Mouse (Mus musculus) G1E (cell line): Measurements from ENCODE around the gene Cbx6.

Experiments
- CTCF ChIP-seq: IDR thresholded peaks from 2 replicates; pipeline ENCODE4 v1.5.1; 2012; ENCODE audit warnings: low read depth, low read length, inconsistent platforms, mixed read lengths
- GATA1 ChIP-seq: IDR thresholded peaks from 2 replicates; pipeline ENCODE4 v1.6.1; 2012; ENCODE audit warnings: borderline replicate concordance, low read length, inconsistent platforms, mixed read lengths
- POLR2AphosphoS5 ChIP-seq: IDR thresholded peaks from 2 replicates; pipeline ENCODE4 v1.6.1; 2012; ENCODE audit warnings: low read depth, low read length, inconsistent platforms; ENCODE audit not compliant: insufficient replicate concordance

DNA sequence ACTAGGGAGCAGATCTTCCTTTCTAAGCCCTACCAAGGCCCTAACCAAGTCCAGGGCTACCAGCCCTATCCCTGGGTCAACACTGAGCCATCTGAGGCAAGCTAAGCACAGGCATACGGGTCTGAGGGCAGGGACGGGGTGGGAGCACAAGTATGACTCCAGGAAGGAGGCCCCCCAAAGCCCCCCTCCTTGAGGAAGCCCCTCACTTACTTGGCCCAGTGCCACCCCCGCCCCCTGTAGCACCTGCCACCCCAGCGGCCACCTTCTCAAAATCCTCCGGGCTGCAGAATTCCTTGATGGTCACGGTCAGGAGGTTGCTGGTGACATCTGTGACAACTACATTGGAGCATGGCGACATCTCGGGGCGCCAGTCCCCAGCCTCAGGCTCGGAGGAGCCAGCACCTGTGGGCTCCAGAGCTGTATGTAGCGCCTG, 6.7 kb downstream of the Cbx6 start:
- TF ChIP-seq CTCF (no peak), GATA1 (no peak), POLR2AphosphoS5 (no peak)
